20 mouse cellular contexts compared by ENCODE assay signal in the genomic region with DNA sequence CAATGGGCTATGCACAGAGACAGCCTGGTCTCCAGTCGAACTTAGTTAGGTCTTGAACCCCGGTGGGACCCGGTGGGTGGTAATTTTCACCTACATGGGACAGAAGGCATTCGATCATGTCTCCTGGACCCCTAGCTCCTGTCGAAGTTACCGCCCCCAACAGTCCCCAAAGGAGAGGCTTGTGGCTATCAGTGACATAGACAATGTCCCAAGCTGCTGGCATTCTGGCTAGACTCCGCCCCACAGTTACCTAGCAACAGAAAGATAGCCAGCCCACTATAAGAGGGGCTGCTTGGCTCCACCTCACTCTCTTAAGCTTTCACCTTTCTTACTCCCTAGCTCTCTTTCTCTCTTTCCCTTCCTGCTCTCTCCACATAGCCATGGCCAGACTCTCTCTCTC. TPM values are rescaled to one million over a fixed set of nuclear protein-coding genes. Genes with fewer than 3 reads are reported as not detected.
A peak's percentile ranks its signal among the peaks of the same experiment; 100 is the strongest.
DNase-seq lines count a peak whose midpoint lies in the region; ATAC-seq and TF ChIP-seq lines count a peak whose summit lies in the region.
"Had no signal": no experiment of that assay in that cellular context is flagged by ENCODE, and none has a peak within 500 bp of the region (broad histone marks: within the 10 kb centered on the region; RNA-seq: fewer than 3 reads in every experiment).

No protein-coding gene starts in this region.

- H3K4me3 ChIP-seq in liver, postnatal 0 days (ENCODE audit: low read depth, low read length), result no peak overlapping the region
- no peak overlapping the region for H3K4me3 ChIP-seq in liver, embryonic 12.5 days
- no peak overlapping the region for H3K4me3 ChIP-seq in layer of hippocampus, adult 2 months
- H3K4me3 ChIP-seq: embryonic facial prominence, embryonic 13.5 days; forebrain, embryonic 12.5 days; heart, embryonic 13.5 days; hindbrain, embryonic 12.5 days had no signal

- TF ChIP-seq CTCF in liver, postnatal 0 days (IDR thresholded peaks at IDR 0.05; ENCODE audit: low read depth), result no peak
- TF ChIP-seq CTCF in layer of hippocampus, adult 2 months (conservative IDR thresholded peaks at IDR 0.05), result no peak

- H3K36me3 ChIP-seq in liver, postnatal 0 days (replicated peaks; ENCODE audit: insufficient read depth, low read length), result no peaks in the 10 kb centered on the region
- no peaks in the 10 kb centered on the region for H3K36me3 ChIP-seq in liver, embryonic 12.5 days

- no peaks in the 10 kb centered on the region for H3K9me3 ChIP-seq in liver, postnatal 0 days (ENCODE audit: low read length)
- no peaks in the 10 kb centered on the region for H3K9me3 ChIP-seq in liver, embryonic 12.5 days (replicated peaks)

- 62% methylated on average over 7 of the region's 7 CpGs for WGBS in liver, postnatal 0 days (ENCODE audit: insufficient replicate concordance)
- 42% methylated on average over 7 of the region's 7 CpGs for WGBS in liver, embryonic 12.5 days (ENCODE audit: insufficient replicate concordance)

- H3K4me2 ChIP-seq in liver, postnatal 0 days (ENCODE audit: low read depth, low read length), result no peak overlapping the region
- no peak overlapping the region for H3K4me2 ChIP-seq in liver, embryonic 12.5 days
- H3K4me2 ChIP-seq: embryonic facial prominence, embryonic 13.5 days; forebrain, embryonic 12.5 days; heart, embryonic 13.5 days; hindbrain, embryonic 12.5 days had no signal

- H3K4me1 ChIP-seq in liver, postnatal 0 days (ENCODE audit: insufficient read depth), result peaks cover 5% of the 10 kb centered on the region; the same call in 1 of the 2 replicates
- H3K4me1 ChIP-seq in liver, embryonic 12.5 days, result peaks cover 23% of the 10 kb centered on the region

- H3K9ac ChIP-seq in liver, postnatal 0 days (replicated peaks), result no peak overlapping the region
- H3K9ac ChIP-seq in liver, embryonic 12.5 days, result no peak overlapping the region
- H3K9ac ChIP-seq: embryonic facial prominence, embryonic 13.5 days; forebrain, embryonic 12.5 days; forebrain, postnatal 0 days; heart, embryonic 13.5 days; hindbrain, embryonic 12.5 days had no signal

- DNase-seq in cerebellum, adult 8-10 months, result peak; percentile 7
- no peak for DNase-seq in cerebellum, postnatal 25 days
- peak; percentile 42 for DNase-seq in liver
- no peak for DNase-seq in liver, postnatal 0 days
- DNase-seq in R1 (ENCODE audit: low read depth, low spot score), result peak; percentile 73
- no peak for DNase-seq in layer of hippocampus, adult 2 months (ENCODE audit: low spot score in 2 of 2)
- DNase-seq: adrenal gland, postnatal 10 days; cerebellum, adult 9-10 months; forebrain, postnatal 0 days; gastrocnemius, postnatal 25 days; heart, postnatal 4 days had no signal

- no peak for TF ChIP-seq EP300 in liver, postnatal 0 days (IDR thresholded peaks at IDR 0.05; ENCODE audit: low read depth)

- no peaks in the 10 kb centered on the region for H3K27me3 ChIP-seq in liver, postnatal 0 days (ENCODE audit: insufficient read depth, low read length)
- H3K27me3 ChIP-seq in liver, embryonic 12.5 days (replicated peaks), result no peaks in the 10 kb centered on the region
- H3K27me3 ChIP-seq: CH12.LX; embryonic facial prominence, embryonic 13.5 days; forebrain, embryonic 12.5 days; heart, embryonic 13.5 days; hindbrain, embryonic 12.5 days had no signal

- no peak for ATAC-seq in liver, postnatal 0 days
- 0 out of 2 replicates have a peak, but pooled peaks have one; percentile 14 for ATAC-seq in liver, embryonic 12.5 days
- ATAC-seq: forebrain, postnatal 0 days; hindbrain, embryonic 16.5 days; inflammation-experienced regulatory T-cells, adult 6 months; intestine, postnatal 0 days had no signal

- no peak overlapping the region for H3K27ac ChIP-seq in liver, postnatal 0 days (ENCODE audit: low read depth)
- no peak overlapping the region for H3K27ac ChIP-seq in liver, embryonic 12.5 days
- H3K27ac ChIP-seq in layer of hippocampus, adult 2 months, result no peak overlapping the region
- H3K27ac ChIP-seq: embryonic facial prominence, embryonic 13.5 days; forebrain, embryonic 12.5 days; heart, embryonic 13.5 days; hindbrain, embryonic 12.5 days had no signal

RNA-seq across cellular contexts. Expression of gene Zfp712, which starts 1.5 kb away (rescaled TPM):
- 0.41 and 0.59 TPM in 2 replicates for polyA plus RNA-seq in liver, postnatal 0 days (2015; fragmentation: Nextera tagmentation; extraction: Ambion mirVana)
- 1.0 and 1.1 TPM in 2 replicates for polyA plus RNA-seq in liver, embryonic 12.5 days (2016; fragmentation: Nextera tagmentation; extraction: Ambion mirVana)
- 1 to 10 TPM; 4.6 to 5.6 TPM for total RNA-seq in layer of hippocampus, adult 2 months (2021)

RNA-seq across cellular contexts. Expression of gene Zfp708, which starts 35.3 kb away (rescaled TPM):
- polyA plus RNA-seq in liver, postnatal 0 days (2015; fragmentation: Nextera tagmentation; extraction: Ambion mirVana), result 0.66 and 0.78 TPM in 2 replicates
- polyA plus RNA-seq in liver, embryonic 12.5 days (2016; fragmentation: Nextera tagmentation; extraction: Ambion mirVana), result 1.4 and 1.6 TPM in 2 replicates
- 1 to 10 TPM; 2.5 to 3.5 TPM for total RNA-seq in layer of hippocampus, adult 2 months (2021)

RNA-seq across cellular contexts. Expression of gene Gm28557, which starts 46.0 kb away (rescaled TPM):
- 1.4 and 2.2 TPM in 2 replicates for polyA plus RNA-seq in liver, postnatal 0 days (2015; fragmentation: Nextera tagmentation; extraction: Ambion mirVana)
- polyA plus RNA-seq in liver, embryonic 12.5 days (2016; fragmentation: Nextera tagmentation; extraction: Ambion mirVana), result 1.3 and 2.5 TPM in 2 replicates
- total RNA-seq in layer of hippocampus, adult 2 months (2021), result 1 to 10 TPM; 3.0 to 4.3 TPM

RNA-seq across cellular contexts. Expression of gene Rslcan18, which starts 53.6 kb away (rescaled TPM):
- polyA plus RNA-seq in liver, postnatal 0 days (2015; fragmentation: Nextera tagmentation; extraction: Ambion mirVana), result 0.13 and 0.18 TPM in 2 replicates
- polyA plus RNA-seq in liver, embryonic 12.5 days (2016; fragmentation: Nextera tagmentation; extraction: Ambion mirVana), result 0.13 and 0.29 TPM in 2 replicates
- under 1 TPM; 0.39 to 0.44 TPM for total RNA-seq in layer of hippocampus, adult 2 months (2021)
- total RNA-seq: forebrain, postnatal 0 days had no signal

RNA-seq across cellular contexts. Expression of gene Zfp759, which starts 59.0 kb away (rescaled TPM):
- 0.40 and 0.56 TPM in 2 replicates for polyA plus RNA-seq in liver, postnatal 0 days (2015; fragmentation: Nextera tagmentation; extraction: Ambion mirVana)
- 0.64 and 0.81 TPM in 2 replicates for polyA plus RNA-seq in liver, embryonic 12.5 days (2016; fragmentation: Nextera tagmentation; extraction: Ambion mirVana)
- total RNA-seq in layer of hippocampus, adult 2 months (2021), result 10 to 100 TPM in 1 of 2 experiments, 1 to 10 TPM in 1; 8.9 to 10.6 TPM

Comparison
In these comparisons a context has a peak if more than half of its experiments do, and no peak if none do; other contexts are left out.
1. DNase-seq: peak in cerebellum, adult 8-10 months (single experiment), liver (single experiment) and R1 (single experiment); none in cerebellum, postnatal 25 days (0 of 2), liver, postnatal 0 days (single experiment) and layer of hippocampus, adult 2 months (0 of 2).